Mouse (Mus musculus): ENCODE measurements around the gene Plg. TPM values are rescaled to one million over a fixed set of nuclear protein-coding genes. Genes with fewer than 3 reads are reported as not detected.

Plg gene
- polyA plus RNA-seq, 1 experiment from 2014 or later, result 355 TPM

GRCm38 (mm10) chr17:12455143-12455790 lies 76.9 kb downstream of the Plg start:
- no peak overlapping the region for H3K4me3 ChIP-seq (replicated peaks)
- no peaks in the 10 kb centered on the region for H3K4me1 ChIP-seq (replicated peaks)
- ATAC-seq (ENCODE audit: insufficient read depth), result no peak
- no peak overlapping the region for H3K27ac ChIP-seq (replicated peaks)
- H3K9me3 ChIP-seq (replicated peaks), result no peaks in the 10 kb centered on the region
- no peaks in the 10 kb centered on the region for H3K36me3 ChIP-seq (replicated peaks)
- no peak overlapping the region for H3K9ac ChIP-seq
- WGBS (ENCODE audit: insufficient replicate concordance), result 68% methylated on average over 5 of the region's 5 CpGs
- no peak overlapping the region for H3K4me2 ChIP-seq
- no peaks in the 10 kb centered on the region for H3K27me3 ChIP-seq

GRCm38 (mm10) chr17:12461168-12461567 lies 82.8 kb downstream of the Plg start:
- H3K9ac ChIP-seq, result no peak overlapping the region
- no peaks in the 10 kb centered on the region for H3K36me3 ChIP-seq (replicated peaks)
- H3K4me2 ChIP-seq, result no peak overlapping the region
- no peaks in the 10 kb centered on the region for H3K27me3 ChIP-seq
- no peaks in the 10 kb centered on the region for H3K9me3 ChIP-seq (replicated peaks)
- ATAC-seq (ENCODE audit: insufficient read depth), result no peak
- H3K4me3 ChIP-seq (replicated peaks), result no peak overlapping the region
- H3K27ac ChIP-seq (replicated peaks), result no peak overlapping the region
- H3K4me1 ChIP-seq (replicated peaks), result no peaks in the 10 kb centered on the region

DNA sequence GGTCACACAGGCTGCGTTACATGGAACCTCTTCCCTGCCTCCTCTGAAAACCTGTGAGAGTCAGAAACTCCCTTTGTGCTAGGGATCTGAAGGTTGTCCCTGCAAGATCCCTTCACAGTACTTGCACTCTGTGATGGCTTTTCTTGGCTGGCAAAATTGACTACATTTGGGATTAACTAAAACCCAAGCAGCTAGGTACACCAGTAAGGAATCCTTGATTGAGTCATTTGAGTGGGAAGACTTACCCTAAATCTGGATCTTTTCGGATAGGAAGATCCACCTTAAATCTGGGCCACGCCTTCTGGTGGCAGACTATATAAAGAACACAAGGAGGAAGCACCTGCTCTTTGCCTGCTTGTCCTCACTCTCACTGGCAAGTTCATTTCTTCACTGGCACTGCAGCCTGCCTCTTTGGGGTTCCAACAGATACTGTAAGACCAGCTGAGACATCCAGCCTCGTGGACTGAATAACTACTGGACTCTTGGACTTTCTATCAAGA lies 88.1 kb downstream of the Plg start:
- H3K27ac ChIP-seq (replicated peaks), result no peak overlapping the region
- H3K4me3 ChIP-seq (replicated peaks), result no peak overlapping the region
- H3K9me3 ChIP-seq (replicated peaks), result no peaks in the 10 kb centered on the region
- no peak for ATAC-seq (ENCODE audit: insufficient read depth)
- H3K4me1 ChIP-seq (replicated peaks), result no peaks in the 10 kb centered on the region
- no peak overlapping the region for H3K4me2 ChIP-seq
- no peaks in the 10 kb centered on the region for H3K36me3 ChIP-seq (replicated peaks)
- 55% methylated on average over 4 of the region's 4 CpGs for WGBS (ENCODE audit: insufficient replicate concordance)
- H3K9ac ChIP-seq, result no peak overlapping the region
- H3K27me3 ChIP-seq, result no peaks in the 10 kb centered on the region

DNA sequence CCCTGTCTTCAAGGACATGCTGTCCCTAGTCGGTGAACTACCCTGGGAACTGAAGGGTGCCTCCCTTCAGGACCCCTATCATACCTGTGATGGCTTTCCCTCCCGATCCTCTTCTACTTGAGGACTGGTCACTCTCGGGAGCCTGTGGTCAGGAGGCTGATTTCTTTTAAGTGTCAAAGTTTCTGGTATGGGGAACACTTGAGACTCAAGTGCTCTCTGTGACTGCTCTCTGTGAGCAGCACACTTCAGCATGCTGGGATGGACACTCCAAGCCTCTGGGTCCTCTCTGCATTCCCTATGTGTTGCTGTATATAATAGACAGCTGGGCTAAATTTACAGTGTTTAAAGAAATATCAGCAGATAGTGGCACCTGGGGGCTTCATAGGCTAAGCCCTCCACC lies 89.2 kb downstream of the Plg start:
- ATAC-seq (ENCODE audit: insufficient read depth), result no peak
- Histone ChIP-seq H3K27ac (replicated peaks) (no peak overlapping the region), H3K9ac (no peak overlapping the region), H3K27me3 (no peaks in the 10 kb centered on the region), H3K4me3 (replicated peaks) (no peak overlapping the region), H3K4me2 (no peak overlapping the region), H3K9me3 (replicated peaks) (no peaks in the 10 kb centered on the region), H3K4me1 (replicated peaks) (no peaks in the 10 kb centered on the region), H3K36me3 (replicated peaks) (no peaks in the 10 kb centered on the region)
- WGBS (ENCODE audit: insufficient replicate concordance), result 60% methylated on average over 3 of the region's 3 CpGs

DNA sequence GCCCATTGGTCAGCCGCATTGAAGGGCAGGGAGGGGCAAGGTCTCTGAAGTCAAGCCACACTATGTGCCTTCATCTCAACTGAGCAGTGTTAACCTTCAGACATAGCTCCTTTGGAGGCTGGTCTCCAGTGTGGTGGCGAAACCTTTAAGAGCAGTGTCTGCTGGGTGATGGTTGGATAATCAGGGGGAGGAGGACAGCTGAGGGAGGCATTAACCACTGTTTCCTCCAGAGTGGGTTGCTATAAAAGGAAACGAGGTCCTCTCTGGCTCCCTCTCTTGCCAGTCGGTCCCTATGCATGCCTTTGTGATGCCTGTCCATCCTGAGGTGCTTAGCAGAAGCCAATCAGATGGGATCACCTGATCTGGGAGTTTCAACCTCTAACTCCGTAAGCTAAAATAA lies 90.3 kb downstream of the Plg start:
- Histone ChIP-seq H3K27ac (replicated peaks) (no peak overlapping the region), H3K4me1 (replicated peaks) (no peaks in the 10 kb centered on the region), H3K9ac (no peak overlapping the region), H3K4me2 (no peak overlapping the region), H3K27me3 (no peaks in the 10 kb centered on the region), H3K4me3 (replicated peaks) (no peak overlapping the region), H3K36me3 (replicated peaks) (no peaks in the 10 kb centered on the region), H3K9me3 (replicated peaks) (no peaks in the 10 kb centered on the region)
- no peak for ATAC-seq (ENCODE audit: insufficient read depth)
- 51% methylated on average over 5 of the region's 5 CpGs for WGBS (ENCODE audit: insufficient replicate concordance)

Other genes starting within 250 kb of the Plg start
- gene Map3k4, start 59.8 kb upstream of the Plg start, polyA plus RNA-seq (2015; fragmentation: Nextera tagmentation; extraction: Ambion mirVana), result 9.7 and 10.6 TPM in 2 replicates
- 0.48 and 0.69 TPM in 2 replicates for gene Slc22a3, start 129.1 kb downstream of the Plg start, polyA plus RNA-seq (2015; fragmentation: Nextera tagmentation; extraction: Ambion mirVana)
- not detected in 2 replicates for gene Slc22a2, start 205.5 kb downstream of the Plg start, polyA plus RNA-seq (2015; fragmentation: Nextera tagmentation; extraction: Ambion mirVana)